ENCODE assay signal across 18 mouse cellular contexts in genomic region chr16:67243598-67243997, GRCm38 (mm10).
DNase-seq lines count a peak whose midpoint lies in the region; TF ChIP-seq lines count a peak whose summit lies in the region.
"Had no signal": no experiment of that assay in that cellular context is flagged by ENCODE, and none has a peak within 500 bp of the region (broad histone marks: within the 10 kb centered on the region; RNA-seq: fewer than 3 reads in every experiment).

No protein-coding gene starts in this region.

- 40% methylated on average over 5 of the region's 5 CpGs for WGBS in cerebellum, adult 2 months
- WGBS in midbrain, embryonic 10.5 days: 82% methylated on average over 5 of the region's 5 CpGs
- 72% methylated on average over 5 of the region's 5 CpGs for WGBS in lung, adult 2 months

- H3K36me3 ChIP-seq in midbrain, embryonic 10.5 days: no peaks in the 10 kb centered on the region
- H3K36me3 ChIP-seq: embryonic facial prominence, embryonic 10.5 days; heart, embryonic 13.5 days; hindbrain, embryonic 15.5 days had no signal

- no peaks in the 10 kb centered on the region for H3K27me3 ChIP-seq in cerebellum, adult 2 months (ENCODE audit: control insufficient read depth, insufficient read depth, low read length)
- H3K27me3 ChIP-seq in midbrain, embryonic 10.5 days (ENCODE audit: low read depth, poor library complexity, severe bottlenecking): no peaks in the 10 kb centered on the region
- H3K27me3 ChIP-seq: forebrain, embryonic 13.5 days; heart, embryonic 13.5 days; hindbrain, embryonic 15.5 days had no signal

- no peak overlapping the region for H3K4me3 ChIP-seq in left cerebral cortex, adult 2 months
- no peak overlapping the region for H3K4me3 ChIP-seq in cerebellum, adult 2 months (replicated peaks; ENCODE audit: insufficient read depth, low read depth, low read length)
- H3K4me3 ChIP-seq in midbrain, embryonic 10.5 days: no peak overlapping the region
- H3K4me3 ChIP-seq in lung, adult 2 months (replicated peaks; ENCODE audit: extremely low read depth, low read depth, low read length): no peak overlapping the region
- H3K4me3 ChIP-seq: embryonic facial prominence, embryonic 10.5 days; forebrain, embryonic 13.5 days; gastrocnemius, adult 2 months; heart, embryonic 13.5 days; hindbrain, embryonic 15.5 days had no signal

- DNase-seq in left cerebral cortex, postnatal 4 days: peak; percentile 4
- no peak for DNase-seq in left cerebral cortex, adult 2 months (ENCODE audit: extremely low spot score in 1 of 2, low spot score in 2 of 2)
- peak; percentile 72 to 82 for DNase-seq in cerebellum, adult 2 months
- peak; percentile 41 to 56 for DNase-seq in cerebellum, postnatal 10 days
- DNase-seq in midbrain, embryonic 10.5 days (ENCODE audit: low spot score): no peak
- no peak for DNase-seq in lung, adult 2 months
- DNase-seq in adrenal gland, postnatal 4 days (ENCODE audit: low spot score in 2 of 2): no peak
- DNase-seq in embryo, embryonic 10.5 days (ENCODE audit: low spot score): no peak
- DNase-seq: adrenal gland, postnatal 25 days; forebrain, postnatal 0 days; gastrocnemius, adult 2 months; gastrocnemius, postnatal 25 days; heart, postnatal 36 days; kidney, adult 2 months had no signal

- intact Hi-C loops in left cerebral cortex, postnatal 4 days (cut with DNase I): no loop called here
- intact Hi-C loops in left cerebral cortex, adult 2 months (cut with DNase I): no loop called here

- no peak for TF ChIP-seq POLR2A in cerebellum, adult 2 months (IDR thresholded peaks at IDR 0.05; ENCODE audit: borderline replicate concordance, insufficient read depth, low read length)
- no peak for TF ChIP-seq POLR2A in lung, adult 2 months (IDR thresholded peaks at IDR 0.05; ENCODE audit: borderline replicate concordance, extremely low read depth, low read depth, low read length)

- H3K27ac ChIP-seq in left cerebral cortex, adult 2 months: no peak overlapping the region
- no peak overlapping the region for H3K27ac ChIP-seq in cerebellum, adult 2 months (ENCODE audit: insufficient read depth, low read length)
- H3K27ac ChIP-seq in midbrain, embryonic 10.5 days (replicated peaks): no peak overlapping the region
- H3K27ac ChIP-seq: embryonic facial prominence, embryonic 10.5 days; forebrain, embryonic 13.5 days; gastrocnemius, adult 2 months; heart, embryonic 13.5 days; hindbrain, embryonic 15.5 days had no signal

- H3K4me1 ChIP-seq in cerebellum, adult 2 months (ENCODE audit: control insufficient read depth, insufficient read depth, low read length): no peaks in the 10 kb centered on the region
- no peaks in the 10 kb centered on the region for H3K4me1 ChIP-seq in midbrain, embryonic 10.5 days
- H3K4me1 ChIP-seq in lung, adult 2 months (ENCODE audit: control insufficient read depth, insufficient read depth, low read length): no peaks in the 10 kb centered on the region
- H3K4me1 ChIP-seq: embryonic facial prominence, embryonic 10.5 days; forebrain, embryonic 13.5 days; heart, embryonic 13.5 days; hindbrain, embryonic 15.5 days had no signal

- TF ChIP-seq CTCF in left cerebral cortex, adult 2 months (IDR thresholded peaks at IDR 0.05): no peak
- no peak for TF ChIP-seq CTCF in cerebellum, adult 2 months (IDR thresholded peaks at IDR 0.05; ENCODE audit: borderline replicate concordance, insufficient read depth, low read depth, low read length)
- no peak for TF ChIP-seq CTCF in lung, adult 2 months (IDR thresholded peaks at IDR 0.05; ENCODE audit: insufficient read depth, low read length)

- no peaks in the 10 kb centered on the region for H3K9me3 ChIP-seq in midbrain, embryonic 10.5 days (replicated peaks)
- H3K9me3 ChIP-seq: embryonic facial prominence, embryonic 10.5 days; forebrain, embryonic 13.5 days; heart, embryonic 13.5 days; hindbrain, embryonic 15.5 days had no signal

Comparison
In these comparisons a context has a peak if more than half of its experiments do, and no peak if none do; other contexts are left out.
1. DNase-seq: peak in left cerebral cortex, postnatal 4 days (single experiment), cerebellum, adult 2 months (2 of 2) and cerebellum, postnatal 10 days (2 of 2); none in left cerebral cortex, adult 2 months (0 of 2), midbrain, embryonic 10.5 days (single experiment), lung, adult 2 months (single experiment), adrenal gland, postnatal 4 days (0 of 2) and embryo, embryonic 10.5 days (single experiment).